Mouse (Mus musculus) effector memory CD4-positive, alpha-beta T cell, adult 7 months (primary cell): ENCODE measurements around the gene Actrt3. TPM values are rescaled to one million over a fixed set of nuclear protein-coding genes. Genes with fewer than 3 reads are reported as not detected.

ENCODE experiments used
- polyA plus RNA-seq: library from polyadenylated mRNA; unstranded; fragments of 100-300 nt; shearing (Covaris generic); gene quantifications from one replicate; pipeline ENCODE4 v1.2.1, GENCODE M21; 2017

Gene Actrt3
- 1.3 TPM for polyA plus RNA-seq

GRCm38 (mm10) chr3:30599711-30600545 is at the start of gene Actrt3:
TSS of gene Actrt3 (minus strand) at chr3:30599939.

GRCm38 (mm10) chr3:30647440-30648090 is 47.8 kb upstream of the Actrt3 start, which contains the start of gene Lrrc34:
TSS of gene Lrrc34 (minus strand) at chr3:30647869.

DNA sequence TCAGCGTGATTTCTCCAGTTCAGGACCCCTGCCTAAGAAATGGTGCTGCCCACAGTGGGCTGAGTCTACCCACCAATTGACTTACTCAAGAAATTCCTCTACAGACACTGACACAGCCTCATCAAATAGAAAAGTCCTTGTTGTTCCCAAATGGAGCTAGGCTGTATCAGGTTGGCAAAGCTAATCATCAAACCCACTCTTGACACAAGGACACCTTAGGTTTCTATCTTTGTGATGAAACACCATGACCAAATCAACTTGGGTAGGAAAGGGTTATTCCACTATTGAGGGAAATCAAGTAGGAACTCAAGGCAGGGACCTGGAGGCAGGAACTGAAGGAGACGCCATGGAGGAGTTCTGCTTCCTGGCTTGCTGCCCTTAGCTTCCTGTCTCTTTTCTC is 44.5 kb upstream of the Actrt3 start, which contains the start of gene Lrriq4:
Lrriq4 (plus strand) TSS at position 301 of the 400 bp plus-strand sequence.

GRCm38 (mm10) chr3:30602065-30602739 is 2.5 kb upstream of the Actrt3 start, which contains the start of gene Mynn:
TSS of gene Mynn (plus strand) at chr3:30602065.

DNA sequence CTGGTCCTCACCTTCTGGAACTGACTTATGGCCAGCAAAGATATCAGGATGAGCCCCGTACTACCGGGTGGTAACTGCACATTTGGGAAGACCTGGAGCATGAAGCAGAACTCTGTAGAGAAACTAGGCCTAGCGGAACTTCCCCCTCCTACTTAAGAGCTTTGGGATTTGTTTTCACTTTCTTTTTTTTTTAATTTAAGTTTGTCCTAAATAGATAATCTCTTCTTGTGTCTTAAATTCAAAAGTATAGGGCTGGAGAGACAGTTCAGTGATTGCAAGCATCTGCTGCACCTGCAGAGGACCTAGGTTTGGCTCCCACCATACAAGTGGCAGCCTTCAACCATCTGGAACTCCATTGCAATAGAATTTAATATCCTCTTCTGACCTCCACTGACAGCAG is 51.8 kb downstream of the Actrt3 start, which contains the start of gene Mecom:
Mecom (minus strand) TSS at position 101 of the 400 bp plus-strand sequence.

Other genes with a start within 250 kb of the Actrt3 start
- gene Mecom, start 51.9 kb downstream of the Actrt3 start, polyA plus RNA-seq = not detected
- gene Mynn, start 2.1 kb upstream of the Actrt3 start, polyA plus RNA-seq = 57.5 TPM
- gene Lrriq4, start 44.6 kb upstream of the Actrt3 start, polyA plus RNA-seq = not detected
- gene Lrrc34, start 47.9 kb upstream of the Actrt3 start, polyA plus RNA-seq = not detected
- 0.95 TPM for gene Lrrc31, start 99.9 kb upstream of the Actrt3 start, polyA plus RNA-seq
- 0.57 TPM for gene Samd7, start 146.4 kb upstream of the Actrt3 start, polyA plus RNA-seq
- 126 TPM for gene Sec62, start 192.9 kb upstream of the Actrt3 start, polyA plus RNA-seq